Mouse (Mus musculus): ENCODE measurements around the gene Pgd.

Pgd gene

GRCm38 (mm10) chr4:149168016-149168415, 1.4 kb upstream of the Pgd start:
- no peak for DNase-seq (ENCODE audit: low read depth, low spot score)

DNA sequence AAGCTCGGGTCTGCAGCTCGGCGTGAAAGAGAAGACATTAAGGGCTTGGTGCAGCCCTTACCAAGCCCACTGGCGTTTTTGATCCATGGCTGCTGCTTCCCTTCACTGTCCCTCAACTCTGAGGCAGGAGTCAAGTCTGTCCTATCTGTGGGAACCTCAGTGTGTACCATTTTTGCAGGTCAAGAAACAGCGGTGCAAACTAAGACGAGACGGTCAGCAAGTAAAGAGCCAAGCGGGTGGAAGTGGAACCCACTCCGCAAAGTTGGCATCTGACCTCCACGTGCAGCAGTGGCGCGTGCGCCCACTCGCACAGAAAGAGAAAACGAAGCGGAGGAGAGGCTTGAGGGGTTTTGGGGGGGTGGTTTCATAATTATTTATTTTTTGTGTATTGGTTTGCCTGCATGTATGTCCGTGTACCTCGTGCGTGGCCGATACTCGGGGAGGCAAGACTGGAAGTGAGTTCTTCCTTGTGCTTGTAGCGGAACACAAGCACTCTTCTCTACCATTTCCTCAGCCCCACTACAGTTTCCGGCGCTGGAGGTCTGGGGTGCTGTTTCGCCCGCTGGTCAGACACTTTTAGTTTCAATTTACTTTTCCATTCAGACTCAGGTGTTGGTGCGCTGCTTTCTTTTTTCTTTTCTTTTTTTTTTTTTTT, 513 bp upstream of the Pgd start:
- peak; percentile 31 for DNase-seq (ENCODE audit: low read depth, low spot score)

- DNase-seq (ENCODE audit: low read depth, low spot score) = peak; percentile 55
Measured at GRCm38 (mm10) chr4:149164150-149164549, 2.4 kb downstream of the Pgd start.

DNA sequence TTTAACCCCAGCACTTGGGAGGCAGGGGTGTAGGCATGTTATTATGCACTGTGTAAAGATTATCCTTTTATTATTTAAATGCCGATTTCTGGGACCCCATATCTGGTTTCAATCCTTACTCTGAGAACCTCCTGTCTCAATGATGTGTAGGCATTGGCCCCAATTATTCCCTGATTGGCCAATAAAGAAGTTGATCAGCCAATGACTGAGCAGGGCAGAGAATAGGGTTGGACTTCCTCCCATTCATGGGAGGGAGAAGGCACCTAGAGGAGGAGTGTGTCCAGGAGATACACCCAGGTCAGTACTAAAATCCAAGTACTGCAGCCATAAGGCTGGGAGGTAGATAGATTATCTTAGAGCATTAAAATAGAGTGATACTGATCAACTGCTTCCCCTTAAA, 3.4 kb downstream of the Pgd start:
- no peak for DNase-seq (ENCODE audit: low read depth, low spot score)

DNA sequence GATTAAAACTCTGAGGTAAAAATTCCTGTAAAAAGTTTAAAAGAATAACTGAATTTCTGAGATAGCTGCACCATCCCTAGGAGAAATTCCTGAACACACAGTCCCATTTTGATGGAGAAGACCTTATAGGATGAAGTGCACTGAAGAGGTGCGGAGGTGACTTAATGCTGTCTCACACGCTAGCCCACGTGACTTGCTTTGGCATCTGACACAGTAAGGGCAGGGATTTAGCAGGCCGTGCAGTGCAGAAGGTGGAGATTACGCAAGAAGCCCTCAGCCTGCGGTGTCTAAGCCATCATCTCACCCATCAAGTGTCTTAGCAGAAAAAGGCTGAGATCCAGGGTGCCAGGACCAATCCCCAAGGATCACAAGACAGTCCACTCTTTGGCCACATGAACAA, 5.4 kb downstream of the Pgd start:
- DNase-seq (ENCODE audit: low read depth, low spot score) = no peak

DNA sequence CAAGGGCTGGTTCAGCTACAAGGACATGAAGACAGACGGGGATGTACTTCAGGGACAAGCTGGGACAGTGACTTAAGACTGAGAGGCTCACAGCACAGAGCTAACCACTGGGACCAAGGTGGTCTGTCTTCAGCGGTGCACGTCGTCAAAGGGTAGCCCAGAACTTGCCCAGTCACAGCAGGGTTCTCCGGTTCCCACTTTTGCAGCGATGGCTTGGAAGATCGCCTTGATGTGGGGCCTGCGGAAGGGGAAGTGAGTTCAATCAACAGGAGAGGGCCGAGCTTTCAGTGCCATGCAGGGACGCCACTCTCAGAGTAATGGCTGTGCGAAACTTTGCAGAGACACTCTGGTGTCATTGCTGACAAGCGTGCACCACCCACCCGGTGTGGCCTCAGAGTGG, 6.7 kb downstream of the Pgd start:
- no peak for DNase-seq (ENCODE audit: low read depth, low spot score)

- no peak for DNase-seq (ENCODE audit: low read depth, low spot score)
Measured at GRCm38 (mm10) chr4:149159203-149159602, 7.4 kb downstream of the Pgd start.

- no peak for DNase-seq (ENCODE audit: low read depth, low spot score)
Measured at GRCm38 (mm10) chr4:149157415-149157973, 9.1 kb downstream of the Pgd start.

DNA sequence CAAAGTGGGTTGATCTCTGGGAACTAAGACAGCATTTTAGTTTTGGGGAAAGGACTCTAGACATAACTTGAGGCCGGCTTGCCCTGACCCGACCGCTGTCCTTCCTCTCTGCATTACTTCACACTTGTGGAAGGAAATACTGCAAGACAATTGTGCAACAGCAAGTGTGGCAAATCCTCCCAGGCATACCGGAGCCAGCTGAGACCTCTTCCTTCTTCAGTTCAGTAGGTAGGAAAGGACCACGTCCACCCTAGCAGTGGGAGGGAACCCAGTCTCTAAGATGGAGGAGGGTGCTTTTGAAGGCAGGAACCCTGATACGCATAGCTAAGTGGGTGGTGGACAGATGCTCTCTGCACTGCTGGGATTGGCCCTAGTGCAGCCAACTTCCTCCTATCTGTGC, 10.9 kb downstream of the Pgd start:
- DNase-seq (ENCODE audit: low read depth, low spot score) = peak; percentile 37

DNA sequence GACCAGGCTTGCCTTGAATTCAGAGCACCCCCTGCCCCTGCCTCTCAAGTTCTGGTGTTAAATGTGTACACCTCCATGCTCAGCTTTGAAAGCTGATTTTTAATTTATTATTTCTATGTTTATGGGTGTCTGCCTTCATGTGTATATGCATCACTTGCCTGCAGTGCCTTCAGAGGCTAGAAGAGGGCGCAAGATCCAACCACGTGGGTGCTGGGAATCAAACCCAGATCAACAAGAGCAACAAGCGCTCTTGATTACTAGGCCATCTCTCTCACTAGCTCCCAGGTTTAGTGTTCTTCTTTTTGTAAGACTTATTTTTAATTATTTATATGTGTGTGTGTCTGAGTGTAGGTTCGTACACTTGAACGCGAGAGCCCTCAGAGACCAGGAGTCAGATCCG, 11.7 kb downstream of the Pgd start:
- DNase-seq (ENCODE audit: low read depth, low spot score) = no peak

DNA sequence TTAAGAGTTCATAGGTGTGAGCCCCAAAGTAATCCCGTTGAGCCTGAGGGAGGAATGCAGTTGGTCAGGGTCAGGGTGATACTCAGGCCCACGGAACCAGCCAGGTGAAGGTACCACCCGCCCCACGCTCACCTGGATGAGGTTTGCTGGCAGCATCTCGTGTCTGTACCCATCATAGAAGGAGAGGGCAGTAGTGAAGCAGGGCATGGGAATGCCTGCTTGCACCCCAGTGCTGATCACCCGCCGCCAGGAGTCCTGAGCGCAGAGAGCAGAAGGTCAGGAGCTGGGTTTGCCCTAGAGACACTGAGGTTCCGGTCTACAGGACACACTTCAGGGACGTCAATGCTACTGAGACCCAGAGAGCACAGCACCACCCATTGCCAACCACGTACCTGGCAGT, 15.8 kb downstream of the Pgd start:
- DNase-seq (ENCODE audit: low read depth, low spot score) = no peak

- no peak for DNase-seq (ENCODE audit: low read depth, low spot score)
Measured at GRCm38 (mm10) chr4:149150256-149150655, 16.3 kb downstream of the Pgd start.

DNA sequence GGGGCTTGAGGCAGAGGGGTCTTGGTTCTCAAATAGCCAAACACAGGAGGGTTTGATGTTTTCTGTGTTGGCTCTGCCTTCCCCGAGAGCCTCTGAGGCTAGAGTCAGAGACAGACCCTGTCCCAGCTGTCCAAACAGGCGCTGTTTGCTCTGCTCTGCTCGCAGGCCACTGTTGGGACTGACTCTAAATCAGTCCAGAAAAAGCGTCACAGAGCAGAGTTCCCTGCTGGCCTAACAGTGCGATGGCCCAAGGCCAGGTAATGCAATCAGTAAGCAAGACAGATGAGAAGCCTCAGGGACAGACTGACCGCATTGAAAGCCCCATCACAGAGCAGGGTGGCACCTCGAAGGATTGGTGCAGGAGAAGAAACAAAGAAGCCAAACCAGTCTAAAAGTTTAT, 17.0 kb downstream of the Pgd start:
- DNase-seq (ENCODE audit: low read depth, low spot score) = no peak

DNA sequence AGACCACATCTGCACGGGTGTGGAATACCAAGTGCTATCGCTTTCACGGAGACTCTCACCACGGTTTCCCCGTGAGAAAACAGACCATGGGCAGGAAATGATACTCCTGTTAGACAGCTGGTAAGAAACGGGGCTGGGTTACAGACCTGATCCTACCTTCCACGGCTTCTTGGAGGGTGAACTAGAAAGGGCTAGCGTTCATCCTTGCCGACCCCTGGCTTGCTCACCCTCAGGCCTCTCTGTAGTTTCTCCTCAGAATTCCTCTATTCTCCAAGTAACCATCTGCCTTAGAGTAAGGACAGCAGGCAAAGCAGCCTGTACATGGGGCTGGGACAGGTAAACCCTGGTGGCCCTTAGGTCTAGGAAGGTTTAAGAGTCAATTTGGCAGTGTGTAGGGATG, 17.4 kb downstream of the Pgd start:
- no peak for DNase-seq (ENCODE audit: low read depth, low spot score)

GRCm38 (mm10) chr4:149148084-149148483, 18.5 kb downstream of the Pgd start:
- DNase-seq (ENCODE audit: low read depth, low spot score) = no peak

DNA sequence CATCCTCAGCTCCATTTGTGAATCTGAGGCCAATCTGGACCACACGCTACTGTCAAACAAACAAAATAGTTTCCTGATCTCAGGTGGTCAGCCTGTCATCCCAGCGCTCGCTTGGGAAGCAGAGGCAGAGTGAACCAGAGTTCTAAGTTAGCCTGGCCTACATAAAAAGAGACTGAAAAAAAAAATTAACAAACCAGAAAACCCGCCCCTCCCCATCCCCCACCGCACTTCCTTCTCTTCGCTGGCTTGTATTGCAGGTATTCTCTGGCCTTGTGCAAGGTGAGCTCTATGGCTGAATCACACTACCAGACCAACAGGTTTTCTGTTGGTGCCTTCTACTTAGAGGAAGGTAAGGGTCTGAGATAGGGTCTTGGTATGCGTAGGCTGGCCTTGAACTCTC, 19.0 kb downstream of the Pgd start:
- no peak for DNase-seq (ENCODE audit: low read depth, low spot score)

- no peak for DNase-seq (ENCODE audit: low read depth, low spot score)
Measured at GRCm38 (mm10) chr4:149145151-149145550, 21.4 kb downstream of the Pgd start.

- DNase-seq (ENCODE audit: low read depth, low spot score) = peak; percentile 92
Measured at GRCm38 (mm10) chr4:149144459-149144858, 22.1 kb downstream of the Pgd start.

GRCm38 (mm10) chr4:149143594-149143993, 23.0 kb downstream of the Pgd start:
- no peak for DNase-seq (ENCODE audit: low read depth, low spot score)

DNA sequence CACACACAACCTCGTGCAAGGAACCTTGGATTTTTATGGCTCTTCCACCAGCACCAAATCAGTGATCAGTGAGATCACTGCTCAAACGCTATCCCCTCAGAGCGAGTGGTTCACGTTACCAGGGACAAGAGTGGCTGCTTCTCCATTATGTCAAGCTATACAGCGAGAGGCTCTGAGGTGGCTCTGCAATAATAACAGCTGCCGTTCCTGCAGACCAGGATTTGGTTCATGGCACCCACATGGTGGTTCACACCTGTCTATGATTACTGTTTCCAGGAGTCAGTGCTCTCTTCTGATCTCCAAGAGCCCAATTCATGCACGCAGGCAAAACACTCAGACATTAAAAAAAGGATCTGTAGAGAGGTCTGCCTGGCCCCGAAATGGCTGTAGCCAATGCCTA, 28.1 kb downstream of the Pgd start:
- no peak for DNase-seq (ENCODE audit: low read depth, low spot score)

- peak; percentile 92 for DNase-seq (ENCODE audit: low read depth, low spot score)
Measured at GRCm38 (mm10) chr4:149136982-149137770, 29.4 kb downstream of the Pgd start, which contains the start of gene Cenps. Gene Cenps, minus strand, starts transcription at chr4:149137629.

GRCm38 (mm10) chr4:149136116-149136850, 30.3 kb downstream of the Pgd start:
- DNase-seq (ENCODE audit: low read depth, low spot score) = no peak

Data from brain, adult 2 months (tissue).